Mouse (Mus musculus): Measurements from ENCODE around the gene Hoxd4.

The Hoxd4 gene

GRCm38 (mm10) chr2:74679596-74679971, 32.1 kb upstream of the Hoxd4 start:
- DNase-seq (ENCODE audit: low spot score) = peak; percentile 16

GRCm38 (mm10) chr2:74679980-74680379, 31.7 kb upstream of the Hoxd4 start:
- no peak for DNase-seq (ENCODE audit: low spot score)

GRCm38 (mm10) chr2:74680561-74681398, 30.9 kb upstream of the Hoxd4 start:
- no peak for DNase-seq (ENCODE audit: low spot score)

- peak; percentile 46 for DNase-seq (ENCODE audit: low spot score)
Observed at GRCm38 (mm10) chr2:74681594-74682531, 29.9 kb upstream of the Hoxd4 start.

GRCm38 (mm10) chr2:74682796-74683195, 28.9 kb upstream of the Hoxd4 start:
- no peak for DNase-seq (ENCODE audit: low spot score)

GRCm38 (mm10) chr2:74683471-74683951, 28.2 kb upstream of the Hoxd4 start:
- DNase-seq (ENCODE audit: low spot score) = no peak

GRCm38 (mm10) chr2:74684106-74684505, 27.6 kb upstream of the Hoxd4 start:
- DNase-seq (ENCODE audit: low spot score) = no peak

- no peak for DNase-seq (ENCODE audit: low spot score)
Observed at GRCm38 (mm10) chr2:74685059-74685603, 26.6 kb upstream of the Hoxd4 start.

GRCm38 (mm10) chr2:74686301-74686987, 25.3 kb upstream of the Hoxd4 start:
- peak; percentile 78 for DNase-seq (ENCODE audit: low spot score)

GRCm38 (mm10) chr2:74686988-74687697, 24.6 kb upstream of the Hoxd4 start:
- DNase-seq (ENCODE audit: low spot score) = no peak

- no peak for DNase-seq (ENCODE audit: low spot score)
Observed at GRCm38 (mm10) chr2:74687698-74688555, 23.8 kb upstream of the Hoxd4 start.

GRCm38 (mm10) chr2:74688795-74689573, 22.7 kb upstream of the Hoxd4 start:
- DNase-seq (ENCODE audit: low spot score) = no peak

GRCm38 (mm10) chr2:74689574-74690337, 22.0 kb upstream of the Hoxd4 start:
- DNase-seq (ENCODE audit: low spot score) = no peak

- no peak for DNase-seq (ENCODE audit: low spot score)
Observed at GRCm38 (mm10) chr2:74690338-74690716, 21.4 kb upstream of the Hoxd4 start.

- peak; percentile 83 for DNase-seq (ENCODE audit: low spot score)
Observed at GRCm38 (mm10) chr2:74691022-74691951, 20.4 kb upstream of the Hoxd4 start, which contains the start of gene Hoxd10. Hoxd10 (plus strand) TSS chr2:74691924.

GRCm38 (mm10) chr2:74691995-74692807, 19.5 kb upstream of the Hoxd4 start:
- DNase-seq (ENCODE audit: low spot score) = no peak
